Mouse (Mus musculus) forebrain, postnatal 0 days (tissue): Measurements from ENCODE around the gene Nsmce4a. TPM values are rescaled to one million over a fixed set of nuclear protein-coding genes. Genes with fewer than 3 reads are reported as not detected.
A peak's percentile ranks its signal among the peaks of the same experiment; 100 is the strongest.
"Not testable (repeated sequence)": the region's sequence is repeated elsewhere in the genome, so short reads cannot be mapped to it uniquely, and the experiment has no call there.

Experiments
- ATAC-seq: fragments of 200-750 bp; cut with Nextera tagmentation; 2 replicates; pipeline ENCODE4 v1.8.0; 2017; ENCODE audit warnings: mild to moderate bottlenecking, moderate library complexity
- DNase-seq: peaks from one replicate; pipeline ENCODE4 v3.0.0-alpha.2; 2015
- H3K27ac ChIP-seq: fragments of 300-500 bp; sonication (generic); 2 replicates; pipeline ENCODE4 v1.5.1; 2014; ENCODE audit warnings: low read depth, mild to moderate bottlenecking, antibody characterized with exemption, low read length, moderate library complexity, mixed read lengths
- H3K27me3 ChIP-seq: fragments of 300-500 bp; sonication (generic); 2 replicates; pipeline ENCODE4 v1.6.1; 2014; ENCODE audit warnings: mild to moderate bottlenecking, low read length, mixed read lengths; ENCODE audit not compliant: insufficient read depth
- H3K36me3 ChIP-seq: fragments of 300-500 bp; sonication (generic); 2 replicates; pipeline ENCODE4 v1.6.1; 2014; ENCODE audit warnings: mild to moderate bottlenecking, moderate library complexity; ENCODE audit not compliant: insufficient read depth
- H3K4me1 ChIP-seq: fragments of 300-500 bp; sonication (generic); 2 replicates; pipeline ENCODE4 v1.6.1; 2014; ENCODE audit warnings: antibody characterized with exemption; ENCODE audit not compliant: insufficient read depth
- H3K4me2 ChIP-seq: fragments of 300-500 bp; sonication (generic); 2 replicates; pipeline ENCODE4 v1.6.1; 2014; ENCODE audit warnings: low read depth, mild to moderate bottlenecking, moderate library complexity
- H3K4me3 ChIP-seq: fragments of 300-500 bp; sonication (generic); 2 replicates; pipeline ENCODE4 v1.5.1; 2014; ENCODE audit warnings: low read depth, low read length, mixed read lengths
- H3K9ac ChIP-seq: fragments of 300-500 bp; sonication (generic); 2 replicates; pipeline ENCODE4 v1.6.1; 2014; ENCODE audit warnings: mild to moderate bottlenecking
- H3K9me3 ChIP-seq: fragments of 300-500 bp; sonication (generic); 2 replicates; pipeline ENCODE4 v1.6.1; 2016; ENCODE audit warnings: low read length
- CTCF ChIP-seq: sonication (generic); IDR thresholded peaks from 2 replicates; pipeline ENCODE4 v1.5.1; 2016; ENCODE audit warnings: antibody characterized with exemption, control low read depth, low read depth
- WGBS: fragments of 180-500 bp; shearing (Covaris S2); extraction: QIAGEN DNeasy Blood & Tissue Kit; methylation state at CpG from one replicate; pipeline ENCODE4 v1.1.7; 2014; 5-methylcytosine and 5-hydroxymethylcytosine counted together
- polyA plus RNA-seq: library from polyadenylated mRNA; unstranded; fragments of >200 nt; fragmentation: Nextera tagmentation; extraction: Ambion mirVana; gene quantifications from 2 replicates; pipeline ENCODE4 v1.2.1, GENCODE M21; 2015
- total RNA-seq: library from RNA; depleted of rRNA; stranded (reverse); fragments of >200 nt; gene quantifications from 2 replicates; pipeline ENCODE4 v1.2.3, GENCODE M21; 2014

Nsmce4a gene
- total and polyA plus RNA-seq, 2 experiments from 2014 or later, result 52.5 to 76.8 TPM

GRCm38 (mm10) chr7:130533316-130534260 is 39.3 kb downstream of the Nsmce4a start:
- Histone ChIP-seq H3K4me3 (no peak overlapping the region), H3K4me1 (no peaks in the 10 kb centered on the region), H3K36me3 (peaks cover 30% of the 10 kb centered on the region), H3K27ac (peak overlapping the region; percentile 50), H3K9me3 (no peaks in the 10 kb centered on the region), H3K27me3 (no peaks in the 10 kb centered on the region), H3K4me2 (no peak overlapping the region), H3K9ac (no peak overlapping the region)
- peak; percentile 85 for DNase-seq
- WGBS, result 40% methylated on average over 25 of the region's 25 CpGs
- peak; percentile 94 for TF ChIP-seq CTCF
- peak; percentile 79 for ATAC-seq

- not testable (repeated sequence) for H3K27ac ChIP-seq, H3K27me3 ChIP-seq, H3K4me2 ChIP-seq, H3K9ac ChIP-seq, H3K4me3 ChIP-seq, H3K9me3 ChIP-seq, ATAC-seq, H3K4me1 ChIP-seq, DNase-seq
- 92% methylated on average over 15 of the region's 15 CpGs for WGBS
- peaks cover 11% of the 10 kb centered on the region; the same call in 1 of the 2 replicates for H3K36me3 ChIP-seq
Measured at GRCm38 (mm10) chr7:130531138-130531537, 41.8 kb downstream of the Nsmce4a start.

DNA sequence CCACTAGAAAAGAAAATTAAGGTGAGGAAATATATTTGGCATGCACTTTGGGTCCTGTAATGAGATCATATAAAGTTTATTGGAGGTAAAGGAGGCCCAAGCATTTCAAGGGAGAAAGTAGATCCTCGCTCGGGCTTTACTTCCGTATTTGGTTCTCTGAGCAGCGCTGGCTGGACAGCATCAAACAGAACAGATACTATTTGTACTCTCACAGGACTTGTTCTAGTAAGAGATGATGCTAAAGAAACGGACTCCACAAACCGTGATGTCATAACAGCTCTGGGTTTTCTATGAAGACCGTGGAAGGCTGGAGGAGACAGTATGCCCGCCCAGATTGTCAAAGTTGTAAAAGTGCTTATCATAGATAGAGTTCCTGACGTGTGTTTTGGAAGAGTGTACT is 45.6 kb downstream of the Nsmce4a start:
- no peaks in the 10 kb centered on the region for H3K27me3 ChIP-seq
- DNase-seq, result no peak
- H3K4me2 ChIP-seq, result no peak overlapping the region
- H3K4me1 ChIP-seq, result no peaks in the 10 kb centered on the region
- H3K27ac ChIP-seq, result no peak overlapping the region
- ATAC-seq, result no peak
- no peak overlapping the region for H3K4me3 ChIP-seq
- H3K9me3 ChIP-seq, result no peaks in the 10 kb centered on the region
- H3K36me3 ChIP-seq, result peaks cover 6% of the 10 kb centered on the region; the same call in 1 of the 2 replicates
- no peak for TF ChIP-seq CTCF
- no peak overlapping the region for H3K9ac ChIP-seq
- 76% methylated on average over 9 of the region's 9 CpGs for WGBS

DNA sequence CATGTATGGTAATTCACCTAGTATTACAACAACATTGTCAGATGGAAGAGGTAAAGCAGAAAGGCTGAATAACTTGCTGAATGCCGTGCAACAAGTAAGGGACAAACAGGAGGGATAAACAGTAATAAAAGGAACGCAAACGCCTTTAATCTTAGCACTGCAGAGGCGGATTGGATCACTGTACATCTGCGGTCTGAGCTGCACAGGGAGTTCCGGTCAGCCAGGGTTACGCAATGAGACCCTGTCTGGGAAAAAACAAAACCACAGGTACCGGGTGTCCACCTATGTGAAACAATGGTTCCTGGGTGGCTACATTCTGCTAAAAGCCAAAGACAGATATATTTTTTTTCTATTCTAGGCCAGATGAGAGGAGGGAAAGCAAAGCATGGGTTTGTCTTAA is 49.5 kb downstream of the Nsmce4a start:
- DNase-seq (no peak), ATAC-seq (no peak)
- 90% methylated on average over 8 of the region's 8 CpGs for WGBS
- no peak for TF ChIP-seq CTCF
- Histone ChIP-seq H3K4me1 (peaks cover 3% of the 10 kb centered on the region; the same call in 1 of the 2 replicates), H3K4me3 (no peak overlapping the region), H3K27me3 (no peaks in the 10 kb centered on the region), H3K9ac (no peak overlapping the region), H3K4me2 (no peak overlapping the region), H3K36me3 (no peaks in the 10 kb centered on the region), H3K27ac (no peak overlapping the region), H3K9me3 (no peaks in the 10 kb centered on the region)

DNA sequence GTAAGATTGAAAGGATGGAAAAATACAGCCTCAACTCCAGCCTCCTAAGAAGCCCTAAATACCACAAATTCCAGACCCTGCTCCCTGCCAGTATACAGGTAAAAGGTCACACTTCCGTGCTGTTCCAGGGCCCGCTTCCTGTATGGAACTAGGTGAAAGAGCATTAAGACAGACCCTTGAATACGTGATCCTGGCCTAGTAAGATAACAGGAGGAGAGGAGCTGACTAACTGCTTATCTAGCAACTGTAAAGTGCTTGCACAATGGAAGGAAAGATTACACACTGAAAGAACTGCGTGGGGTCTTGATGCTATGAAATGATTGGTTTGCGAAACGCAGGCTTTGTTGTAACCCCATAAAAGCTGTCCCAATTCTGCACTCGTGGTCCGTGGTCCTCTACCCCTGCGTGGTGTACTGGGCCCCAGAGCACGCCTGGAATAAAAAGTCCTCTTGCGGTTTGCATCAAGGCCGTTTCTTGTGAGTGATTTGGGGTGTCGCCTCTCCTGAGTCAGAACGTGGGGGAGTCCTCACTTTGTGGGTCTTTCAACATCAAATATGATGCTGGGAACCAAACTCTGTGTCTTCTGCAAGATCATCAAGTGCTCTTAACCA is 52.0 kb downstream of the Nsmce4a start:
- 91% methylated on average over 14 of the region's 14 CpGs for WGBS
- H3K9me3 ChIP-seq, result no peaks in the 10 kb centered on the region
- ATAC-seq (no peak), DNase-seq (no peak)
- no peak overlapping the region for H3K9ac ChIP-seq
- H3K4me3 ChIP-seq, result no peak overlapping the region
- no peak overlapping the region for H3K4me2 ChIP-seq
- peaks cover 13% of the 10 kb centered on the region; the same call in 1 of the 2 replicates for H3K4me1 ChIP-seq
- no peaks in the 10 kb centered on the region for H3K27me3 ChIP-seq
- H3K27ac ChIP-seq, result 0 out of 2 replicates have a peak overlapping the region, but pooled peaks have one; percentile 97
- H3K36me3 ChIP-seq, result no peaks in the 10 kb centered on the region
- no peak for TF ChIP-seq CTCF

- peaks cover 13% of the 10 kb centered on the region; the same call in 1 of the 2 replicates for H3K4me1 ChIP-seq
- ATAC-seq (no peak), DNase-seq (no peak)
- H3K4me2 ChIP-seq, result peak within 1 kb of the TSS; percentile 89
- 15% methylated on average over 20 of the region's 20 CpGs for WGBS
- H3K27me3 ChIP-seq, result no peaks in the 10 kb centered on the region
- H3K36me3 ChIP-seq, result peaks cover under 1% of the 10 kb centered on the region; the same call in 1 of the 2 replicates
- H3K9ac ChIP-seq, result peak within 1 kb of the TSS; percentile 79
- no peak for TF ChIP-seq CTCF
- H3K27ac ChIP-seq, result peak within 1 kb of the TSS; percentile 97
- peak within 1 kb of the TSS; percentile 66 for H3K4me3 ChIP-seq
- H3K9me3 ChIP-seq, result no peaks in the 10 kb centered on the region
Measured at GRCm38 (mm10) chr7:130520049-130520425, 52.9 kb downstream of the Nsmce4a start, which contains the start of gene Ate1. Gene Ate1 (minus strand): TSS chr7:130520369.
